Mouse (Mus musculus) left cerebral cortex, postnatal 14 days (tissue): ENCODE data around the gene Camsap2. TPM values are rescaled to one million over a fixed set of nuclear protein-coding genes. Genes with fewer than 3 reads are reported as not detected.

Source experiments
- DNase-seq, 2 experiments: peaks; one replicate each; pipeline ENCODE4 v3.0.0; 2021 to 2022; ENCODE audit warnings: low spot score in 2 of 2, mixed read lengths in 1 of 2
- intact Hi-C: fragments of 180-260 bp; cut with DNase I; formaldehyde crosslinking; loops from one replicate; pipeline ENCODE4 v1.15.1; 2025
- total RNA-seq, 2 experiments: library from RNA; stranded (reverse); gene quantifications; 2 replicates each; pipeline ENCODE4 v1.2.3; 2021

Camsap2 gene
- total RNA-seq, 2 experiments from 2014 or later = 134 to 139 TPM

- no peak for DNase-seq
- intact Hi-C loops = no loop called here
These were observed 113.5 kb downstream of the Camsap2 start for GRCm38 (mm10) chr1:136232285-136232926.

DNA sequence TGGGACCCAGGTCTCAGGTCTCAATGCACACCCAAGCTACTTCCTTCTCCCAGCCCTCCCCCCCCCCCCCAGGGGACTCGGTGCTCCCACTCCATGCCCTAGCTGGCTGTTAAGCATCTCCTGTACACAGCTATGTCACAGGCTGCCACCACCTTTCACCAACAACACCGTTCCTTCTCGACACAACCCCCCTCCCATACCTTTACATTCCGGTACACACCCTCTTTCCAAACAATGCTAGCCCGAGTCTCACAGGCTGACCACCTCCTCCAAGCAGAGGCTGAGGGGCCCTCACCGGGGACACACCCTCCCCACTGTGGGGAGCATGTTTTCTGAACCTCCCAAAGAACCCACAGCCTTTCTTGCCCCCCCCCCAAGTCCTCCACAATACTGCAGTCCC is 114.3 kb downstream of the Camsap2 start:
- intact Hi-C loops = no loop called here
- no peak for DNase-seq

GRCm38 (mm10) chr1:136230201-136230600 is 115.7 kb downstream of the Camsap2 start:
- intact Hi-C loops = no loop called here
- DNase-seq = no peak

GRCm38 (mm10) chr1:136229040-136229373 is 116.9 kb downstream of the Camsap2 start:
- intact Hi-C loops = no loop called here
- no peak for DNase-seq

- intact Hi-C loops = no loop called here
- no peak for DNase-seq
These were observed 117.4 kb downstream of the Camsap2 start for GRCm38 (mm10) chr1:136228328-136229039.

DNA sequence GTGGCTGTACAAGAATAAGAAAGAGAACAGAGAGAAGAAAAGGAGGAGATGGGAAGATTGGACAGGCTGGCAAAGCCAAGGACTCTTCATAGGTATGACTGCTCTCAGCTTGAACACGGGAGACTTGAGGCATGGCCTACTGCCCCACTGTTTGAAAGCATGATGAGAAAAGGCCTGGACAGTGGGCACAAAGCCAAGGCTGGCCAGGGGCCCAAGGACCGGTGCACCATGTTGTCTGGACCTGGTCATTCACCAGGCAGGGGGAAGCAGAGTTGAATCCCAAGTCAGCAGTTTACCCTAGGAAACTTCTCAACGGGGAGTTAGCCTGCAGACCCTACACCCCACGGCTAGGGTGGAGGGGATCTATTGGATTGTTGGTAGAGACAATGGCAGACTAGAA is 118.0 kb downstream of the Camsap2 start:
- DNase-seq = no peak
- intact Hi-C loops = no loop called here

GRCm38 (mm10) chr1:136226626-136227025 is 119.3 kb downstream of the Camsap2 start:
- no peak for DNase-seq
- intact Hi-C loops = no loop called here

GRCm38 (mm10) chr1:136225846-136226245 is 120.1 kb downstream of the Camsap2 start:
- DNase-seq = no peak
- intact Hi-C loops = no loop called here

DNA sequence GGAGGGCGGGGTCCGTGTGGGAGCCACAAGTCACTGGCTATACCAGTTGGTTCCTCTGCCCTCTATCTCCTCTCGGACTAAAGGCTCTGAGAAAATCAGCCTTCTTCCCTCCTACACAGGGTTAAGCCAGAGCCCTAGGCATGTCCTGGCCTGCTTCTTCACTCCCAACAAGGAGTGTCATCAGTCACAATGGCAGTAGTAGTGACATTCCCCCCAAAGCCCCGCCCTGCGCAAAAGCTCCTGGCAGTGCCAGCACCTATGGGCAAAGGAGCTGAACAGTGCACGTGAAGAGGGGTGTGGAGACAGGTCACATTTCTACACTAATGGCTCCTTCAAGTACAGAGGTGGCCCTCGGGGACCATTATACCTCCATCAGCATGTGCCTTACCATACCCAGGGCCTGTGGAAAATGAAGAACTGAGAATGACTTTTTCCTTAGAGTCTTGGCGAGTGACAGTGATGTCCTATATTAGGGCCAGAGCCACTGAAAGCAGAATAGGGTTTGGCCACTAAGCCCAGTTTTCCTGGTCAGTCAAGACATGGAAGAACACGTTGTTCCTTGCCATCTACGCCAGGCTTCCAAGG is 122.1 kb downstream of the Camsap2 start:
- intact Hi-C loops = no loop called here

DNA sequence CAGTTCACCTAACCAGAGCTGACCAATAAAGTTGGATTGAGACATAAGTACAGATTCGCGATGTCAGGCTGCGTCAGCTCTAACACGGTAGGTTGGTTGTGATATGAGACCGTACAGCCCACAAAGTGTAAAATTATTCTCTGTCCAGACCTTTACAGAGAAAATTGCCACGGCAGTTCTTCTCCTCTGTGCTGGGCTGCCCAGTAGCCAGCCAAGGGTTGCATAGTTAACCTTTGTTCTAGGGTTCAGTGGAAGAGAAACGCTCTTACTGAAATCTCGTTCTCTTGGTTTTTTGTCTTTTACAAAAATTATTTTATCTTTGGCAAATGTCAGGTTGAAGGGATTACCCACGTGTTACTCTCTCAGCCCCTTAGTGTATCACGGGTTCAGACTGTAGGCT is 123.5 kb downstream of the Camsap2 start:
- intact Hi-C loops = no loop called here
- no peak for DNase-seq

More for the DNA sequence above, 122.1 kb downstream of the Camsap2 start:
- DNase-seq = no peak

DNA sequence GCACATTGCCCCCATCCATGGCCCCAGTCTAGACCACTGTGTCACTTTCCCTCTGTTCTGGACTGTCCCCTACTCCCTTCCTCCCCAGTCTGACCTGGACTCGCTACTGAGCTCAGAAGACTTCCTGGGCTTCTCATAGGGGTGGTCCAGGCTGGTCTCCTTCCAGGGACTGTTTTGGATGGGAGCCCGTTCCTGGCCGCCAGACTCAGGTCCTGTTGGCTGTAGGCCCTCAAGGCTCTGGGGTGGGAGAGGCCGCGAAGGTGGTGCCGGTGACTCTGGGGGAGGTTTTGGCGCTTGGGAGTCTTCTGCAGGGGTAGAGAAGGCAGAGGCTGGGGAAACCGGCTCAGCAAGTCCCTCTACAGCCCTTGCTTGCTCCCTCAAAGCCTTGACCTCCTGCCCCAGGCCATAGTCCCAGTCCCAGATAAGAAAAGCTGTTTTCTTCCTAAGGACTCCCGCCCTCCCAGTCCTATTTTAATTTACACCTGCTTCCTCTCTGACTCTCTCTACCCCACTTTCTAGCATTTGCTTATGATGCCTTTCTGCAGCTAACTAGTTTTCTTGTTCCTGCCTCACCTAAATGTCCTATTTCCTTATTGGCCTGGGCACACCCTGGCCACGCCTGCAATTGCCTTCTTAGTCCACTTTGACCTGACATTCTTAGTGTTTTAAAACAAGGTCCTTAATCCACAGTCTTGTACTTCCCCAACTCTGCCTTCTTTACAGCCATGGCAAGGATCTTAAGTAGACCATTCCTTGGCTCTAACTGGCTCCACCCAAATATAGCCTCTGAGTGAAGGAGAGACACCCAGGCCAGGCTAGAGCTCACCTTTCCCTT is 125.7 kb downstream of the Camsap2 start:
- no peak for DNase-seq
- intact Hi-C loops = no loop called here

Other genes starting within 250 kb of the Camsap2 start
- 100 to 1,000 TPM; 180 to 201 TPM for gene Kif21b, start 214.7 kb downstream of the Camsap2 start, total RNA-seq
- 1 to 10 TPM; 1.1 to 2.2 TPM for gene Mroh3, start 133.3 kb downstream of the Camsap2 start, total RNA-seq
- gene Inava, start 111.8 kb downstream of the Camsap2 start, total RNA-seq = 1 to 10 TPM; 3.6 to 4.1 TPM
- gene Gpr25, start 85.2 kb downstream of the Camsap2 start, total RNA-seq = 1 to 10 TPM; 5.9 to 9.5 TPM
- gene Ddx59, start 69.2 kb upstream of the Camsap2 start, total RNA-seq = 1 to 10 TPM; 8.4 to 8.7 TPM
- under 1 TPM; 0.46 to 0.59 TPM for gene Kif14, start 120.2 kb upstream of the Camsap2 start, total RNA-seq